In the genomic region with DNA sequence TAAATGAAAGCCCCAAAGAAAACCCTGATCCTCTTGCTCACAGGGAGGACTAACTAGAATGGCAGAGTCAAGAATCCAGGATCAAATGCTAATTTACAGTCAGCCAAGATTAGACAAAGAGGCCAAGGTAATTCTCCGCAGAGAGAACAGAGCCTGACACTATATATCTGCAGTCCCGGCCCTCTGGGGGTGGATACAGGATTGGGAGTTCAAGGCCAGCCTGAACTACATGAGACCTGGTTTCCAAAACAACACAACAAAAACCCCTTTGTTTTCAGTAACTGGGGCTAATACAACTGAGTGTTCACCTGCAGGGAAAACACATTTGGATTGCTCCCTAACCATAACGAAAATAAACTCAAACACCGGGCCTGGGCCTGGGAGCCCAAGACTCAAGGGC, we compare ENCODE assay signal across 9 mouse cellular contexts. TPM values are rescaled to one million over a fixed set of nuclear protein-coding genes. Genes with fewer than 3 reads are reported as not detected.
A peak's percentile ranks its signal among the peaks of the same experiment; 100 is the strongest.
DNase-seq lines count a peak whose midpoint lies in the region; ATAC-seq and TF ChIP-seq lines count a peak whose summit lies in the region.
"Had no signal": no experiment of that assay in that cellular context is flagged by ENCODE, and none has a peak within 500 bp of the region (broad histone marks: within the 10 kb centered on the region; RNA-seq: fewer than 3 reads in every experiment).

No protein-coding gene starts in this region.

- H3K9me3 ChIP-seq in heart, embryonic 11.5 days (replicated peaks; ENCODE audit: control insufficient read depth, low read length): no peaks in the 10 kb centered on the region
- no peaks in the 10 kb centered on the region for H3K9me3 ChIP-seq in midbrain, embryonic 13.5 days
- H3K9me3 ChIP-seq in midbrain, postnatal 0 days (ENCODE audit: low read length): no peaks in the 10 kb centered on the region
- no peaks in the 10 kb centered on the region for H3K9me3 ChIP-seq in intestine, embryonic 16.5 days (ENCODE audit: control insufficient read depth, low read length)
- no peaks in the 10 kb centered on the region for H3K9me3 ChIP-seq in stomach, embryonic 15.5 days

- no peak for TF ChIP-seq CTCF in midbrain, postnatal 0 days (IDR thresholded peaks at IDR 0.05)

- no peak for ATAC-seq in heart, embryonic 11.5 days (replicated peaks; ENCODE audit: insufficient number of reproducible peaks, low FRiP score, low TSS enrichment)
- ATAC-seq in midbrain, embryonic 13.5 days: no peak
- no peak for ATAC-seq in midbrain, postnatal 0 days (ENCODE audit: low FRiP score)
- no peak for ATAC-seq in intestine, embryonic 16.5 days
- no peak for ATAC-seq in stomach, embryonic 15.5 days (ENCODE audit: insufficient read depth, low FRiP score, low read depth)

- intact Hi-C loops in heart, postnatal 36 days (cut with DNase I): loop anchor here (10.0 kb wide), 1 partner anchor 350 kb away; a partner anchor contains a TSS

- peak overlapping the region; percentile 46 for H3K4me2 ChIP-seq in heart, embryonic 11.5 days
- H3K4me2 ChIP-seq in midbrain, embryonic 13.5 days (replicated peaks): no peak overlapping the region
- H3K4me2 ChIP-seq in midbrain, postnatal 0 days (ENCODE audit: low read depth, low read length, poor library complexity, severe bottlenecking): no peak overlapping the region
- no peak overlapping the region for H3K4me2 ChIP-seq in intestine, embryonic 16.5 days (ENCODE audit: low read depth, low read length)
- 0 out of 2 replicates have a peak overlapping the region, but pooled peaks have one; percentile 24 for H3K4me2 ChIP-seq in stomach, embryonic 15.5 days

- no peak overlapping the region for H3K4me3 ChIP-seq in heart, embryonic 11.5 days (ENCODE audit: low read depth, low read length)
- no peak overlapping the region for H3K4me3 ChIP-seq in midbrain, embryonic 13.5 days (replicated peaks)
- no peak overlapping the region for H3K4me3 ChIP-seq in midbrain, postnatal 0 days (ENCODE audit: low read depth, low read length)
- no peak overlapping the region for H3K4me3 ChIP-seq in intestine, embryonic 16.5 days (ENCODE audit: low read length)
- no peak overlapping the region for H3K4me3 ChIP-seq in stomach, embryonic 15.5 days (replicated peaks)

- H3K36me3 ChIP-seq in heart, embryonic 11.5 days (ENCODE audit: control insufficient read depth, insufficient read depth, low read length): no peaks in the 10 kb centered on the region
- peaks cover 52% of the 10 kb centered on the region for H3K36me3 ChIP-seq in midbrain, embryonic 13.5 days
- peaks cover 39% of the 10 kb centered on the region for H3K36me3 ChIP-seq in midbrain, postnatal 0 days (ENCODE audit: insufficient read depth, low read length)
- H3K36me3 ChIP-seq in intestine, embryonic 16.5 days (ENCODE audit: control insufficient read depth, insufficient read depth, low read length): no peaks in the 10 kb centered on the region
- no peaks in the 10 kb centered on the region for H3K36me3 ChIP-seq in stomach, embryonic 15.5 days

- H3K27ac ChIP-seq in heart, embryonic 11.5 days (ENCODE audit: low read depth, low read length): peak overlapping the region; percentile 99
- H3K27ac ChIP-seq in midbrain, embryonic 13.5 days: peak overlapping the region; percentile 60; the same call in 1 of the 2 replicates
- no peak overlapping the region for H3K27ac ChIP-seq in midbrain, postnatal 0 days (ENCODE audit: low read depth, low read length)
- peak overlapping the region; percentile 99 for H3K27ac ChIP-seq in intestine, embryonic 16.5 days (ENCODE audit: low read length)
- H3K27ac ChIP-seq in stomach, embryonic 15.5 days: peak overlapping the region; percentile 94

- WGBS in heart, embryonic 11.5 days (ENCODE audit: insufficient replicate concordance): 65% methylated on average over 4 of the region's 4 CpGs
- WGBS in midbrain, embryonic 13.5 days: 86% methylated on average over 4 of the region's 4 CpGs
- 80% methylated on average over 4 of the region's 4 CpGs for WGBS in midbrain, postnatal 0 days
- WGBS in intestine, embryonic 16.5 days: 67% methylated on average over 4 of the region's 4 CpGs
- 72% methylated on average over 4 of the region's 4 CpGs for WGBS in stomach, embryonic 15.5 days

- no peak for DNase-seq in heart, postnatal 36 days
- no peak for DNase-seq in midbrain, postnatal 0 days (ENCODE audit: low spot score)
- no peak for DNase-seq in left cerebral cortex, adult 9 months (ENCODE audit: low spot score in 2 of 2)
- no peak for DNase-seq in T-cell, adult 2 months (ENCODE audit: low spot score)

- peak overlapping the region; percentile 64; the same call in 1 of the 2 replicates for H3K9ac ChIP-seq in heart, embryonic 11.5 days (ENCODE audit: low read depth, low read length)
- H3K9ac ChIP-seq in midbrain, embryonic 13.5 days (replicated peaks): no peak overlapping the region
- no peak overlapping the region for H3K9ac ChIP-seq in midbrain, postnatal 0 days (replicated peaks; ENCODE audit: low read length, poor library complexity, severe bottlenecking)
- H3K9ac ChIP-seq in intestine, embryonic 16.5 days (ENCODE audit: low read depth, low read length): no peak overlapping the region
- no peak overlapping the region for H3K9ac ChIP-seq in stomach, embryonic 15.5 days

- H3K4me1 ChIP-seq in heart, embryonic 11.5 days (ENCODE audit: control insufficient read depth, insufficient read depth, low read length): peaks cover 63% of the 10 kb centered on the region
- peaks cover 13% of the 10 kb centered on the region for H3K4me1 ChIP-seq in midbrain, embryonic 13.5 days (replicated peaks)
- H3K4me1 ChIP-seq in midbrain, postnatal 0 days (ENCODE audit: insufficient read depth, low read length): peaks cover 3% of the 10 kb centered on the region
- peaks cover 56% of the 10 kb centered on the region for H3K4me1 ChIP-seq in intestine, embryonic 16.5 days (ENCODE audit: control insufficient read depth, insufficient read depth, low read length)
- peaks cover 62% of the 10 kb centered on the region for H3K4me1 ChIP-seq in stomach, embryonic 15.5 days

- no peaks in the 10 kb centered on the region for H3K27me3 ChIP-seq in heart, embryonic 11.5 days (ENCODE audit: control insufficient read depth, insufficient read depth, low read length)
- H3K27me3 ChIP-seq in midbrain, embryonic 13.5 days: 0 out of 2 replicates have a peak, but pooled peaks cover 6% of the 10 kb centered on the region
- H3K27me3 ChIP-seq in midbrain, postnatal 0 days (ENCODE audit: insufficient read depth, low read length): no peaks in the 10 kb centered on the region
- no peaks in the 10 kb centered on the region for H3K27me3 ChIP-seq in intestine, embryonic 16.5 days (replicated peaks; ENCODE audit: control insufficient read depth, insufficient read depth, low read length)
- no peaks in the 10 kb centered on the region for H3K27me3 ChIP-seq in stomach, embryonic 15.5 days (replicated peaks)

RNA-seq across cellular contexts. Expression of a gene that starts 5.3 kb away (rescaled TPM):
- 9.6 and 13.1 TPM in 2 replicates for polyA plus RNA-seq in heart, embryonic 11.5 days (2014; fragmentation: Nextera tagmentation; extraction: Ambion mirVana)
- total RNA-seq in heart, postnatal 36 days (2021): 10 to 100 TPM in 1 of 2 experiments, 1 to 10 TPM in 1; 9.1 to 10.1 TPM
- polyA plus RNA-seq in midbrain, embryonic 13.5 days (2015; fragmentation: Nextera tagmentation; extraction: Ambion mirVana): 9.7 and 9.9 TPM in 2 replicates
- total RNA-seq in midbrain, postnatal 0 days (2014; rRNA removed): 20.9 and 22.2 TPM in 2 replicates
- 16.0 and 16.6 TPM in 2 replicates for polyA plus RNA-seq in midbrain, postnatal 0 days (2015; fragmentation: Nextera tagmentation; extraction: Ambion mirVana)
- 14.7 and 18.2 TPM in 2 replicates for polyA plus RNA-seq in intestine, embryonic 16.5 days (2015; fragmentation: Nextera tagmentation; extraction: Ambion mirVana)
- polyA plus RNA-seq in stomach, embryonic 15.5 days (2015; fragmentation: Nextera tagmentation; extraction: Ambion mirVana): 17.0 and 17.9 TPM in 2 replicates

RNA-seq across cellular contexts. Expression of a gene that starts 13.7 kb away (rescaled TPM):
- polyA plus RNA-seq in heart, embryonic 11.5 days (2014; fragmentation: Nextera tagmentation; extraction: Ambion mirVana): 0.11 TPM in 1 of 2 replicates, not detected in the other
- total RNA-seq in heart, postnatal 36 days (2021): under 1 TPM; 0.46 to 0.58 TPM
- 0.24 TPM in 1 of 2 replicates, not detected in the other for polyA plus RNA-seq in midbrain, embryonic 13.5 days (2015; fragmentation: Nextera tagmentation; extraction: Ambion mirVana)
- total RNA-seq in midbrain, postnatal 0 days (2014; rRNA removed): 0.27 TPM in 1 of 2 replicates, not detected in the other
- not detected in 2 replicates for polyA plus RNA-seq in midbrain, postnatal 0 days (2015; fragmentation: Nextera tagmentation; extraction: Ambion mirVana)
- 0.10 and 0.16 TPM in 2 replicates for polyA plus RNA-seq in intestine, embryonic 16.5 days (2015; fragmentation: Nextera tagmentation; extraction: Ambion mirVana)
- polyA plus RNA-seq in stomach, embryonic 15.5 days (2015; fragmentation: Nextera tagmentation; extraction: Ambion mirVana): 0.13 and 0.26 TPM in 2 replicates
- total RNA-seq: megakaryocyte-erythroid progenitor cell, adult 5-6 weeks had no signal

RNA-seq across cellular contexts. Expression of a gene that starts 17.9 kb away (rescaled TPM):
- 29.6 and 34.3 TPM in 2 replicates for polyA plus RNA-seq in heart, embryonic 11.5 days (2014; fragmentation: Nextera tagmentation; extraction: Ambion mirVana)
- total RNA-seq in heart, postnatal 36 days (2021): 10 to 100 TPM; 17.2 to 18.8 TPM
- 47.1 and 52.8 TPM in 2 replicates for polyA plus RNA-seq in midbrain, embryonic 13.5 days (2015; fragmentation: Nextera tagmentation; extraction: Ambion mirVana)
- 41.8 and 48.7 TPM in 2 replicates for total RNA-seq in midbrain, postnatal 0 days (2014; rRNA removed)
- polyA plus RNA-seq in midbrain, postnatal 0 days (2015; fragmentation: Nextera tagmentation; extraction: Ambion mirVana): 31.5 and 34.1 TPM in 2 replicates
- 44.4 and 47.1 TPM in 2 replicates for polyA plus RNA-seq in intestine, embryonic 16.5 days (2015; fragmentation: Nextera tagmentation; extraction: Ambion mirVana)
- 38.5 and 41.5 TPM in 2 replicates for polyA plus RNA-seq in stomach, embryonic 15.5 days (2015; fragmentation: Nextera tagmentation; extraction: Ambion mirVana)

RNA-seq across cellular contexts. Expression of a gene that starts 22.6 kb away (rescaled TPM):
- polyA plus RNA-seq in heart, embryonic 11.5 days (2014; fragmentation: Nextera tagmentation; extraction: Ambion mirVana): 34.5 and 36.0 TPM in 2 replicates
- 10 to 100 TPM; 18.8 to 23.1 TPM for total RNA-seq in heart, postnatal 36 days (2021)
- polyA plus RNA-seq in midbrain, embryonic 13.5 days (2015; fragmentation: Nextera tagmentation; extraction: Ambion mirVana): 85.9 and 90.9 TPM in 2 replicates
- 60.7 and 61.3 TPM in 2 replicates for total RNA-seq in midbrain, postnatal 0 days (2014; rRNA removed)
- polyA plus RNA-seq in midbrain, postnatal 0 days (2015; fragmentation: Nextera tagmentation; extraction: Ambion mirVana): 64.1 and 67.8 TPM in 2 replicates
- 78.6 and 87.5 TPM in 2 replicates for polyA plus RNA-seq in intestine, embryonic 16.5 days (2015; fragmentation: Nextera tagmentation; extraction: Ambion mirVana)
- polyA plus RNA-seq in stomach, embryonic 15.5 days (2015; fragmentation: Nextera tagmentation; extraction: Ambion mirVana): 50.7 and 54.5 TPM in 2 replicates

RNA-seq across cellular contexts. Expression of a gene that starts 30.8 kb away (rescaled TPM):
- 23.1 and 27.5 TPM in 2 replicates for polyA plus RNA-seq in heart, embryonic 11.5 days (2014; fragmentation: Nextera tagmentation; extraction: Ambion mirVana)
- 1 to 10 TPM; 1.9 to 4.1 TPM for total RNA-seq in heart, postnatal 36 days (2021)
- 27.9 and 30.8 TPM in 2 replicates for polyA plus RNA-seq in midbrain, embryonic 13.5 days (2015; fragmentation: Nextera tagmentation; extraction: Ambion mirVana)
- total RNA-seq in midbrain, postnatal 0 days (2014; rRNA removed): 5.3 and 6.9 TPM in 2 replicates
- 8.9 and 10.3 TPM in 2 replicates for polyA plus RNA-seq in midbrain, postnatal 0 days (2015; fragmentation: Nextera tagmentation; extraction: Ambion mirVana)
- 15.0 and 18.1 TPM in 2 replicates for polyA plus RNA-seq in intestine, embryonic 16.5 days (2015; fragmentation: Nextera tagmentation; extraction: Ambion mirVana)
- 26.9 and 27.6 TPM in 2 replicates for polyA plus RNA-seq in stomach, embryonic 15.5 days (2015; fragmentation: Nextera tagmentation; extraction: Ambion mirVana)

Comparison
In these comparisons a context has a peak if more than half of its experiments do, and no peak if none do; other contexts are left out.
1. H3K4me2 ChIP-seq: peak in heart, embryonic 11.5 days (single experiment) and stomach, embryonic 15.5 days (single experiment); none in midbrain, embryonic 13.5 days (single experiment), midbrain, postnatal 0 days (single experiment) and intestine, embryonic 16.5 days (single experiment).